Mouse (Mus musculus): Measurements from ENCODE around the gene Rasgef1b.

GRCm38 (mm10) chr5:99625603-99626002 lies 103.3 kb downstream of the Rasgef1b start:
- TF ChIP-seq CTCF (IDR thresholded peaks at IDR 0.05; ENCODE audit: insufficient read depth, low read length), result no peak
- no peak for TF ChIP-seq POLR2A (IDR thresholded peaks at IDR 0.05; ENCODE audit: borderline replicate concordance, extremely low read depth, low read depth, low read length)
